Mouse (Mus musculus): ENCODE measurements around the gene Olfr113.

Olfr113 gene

GRCm38 (mm10) chr17:37577563-37577962 lies at the start of gene Olfr113:
TSS of gene Olfr113 (minus strand) at chr17:37577663.
- no peak for TF ChIP-seq GATA4 (IDR thresholded peaks at IDR 0.05; ENCODE audit: insufficient replicate concordance, low read length)

GRCm38 (mm10) chr17:37627009-37627408 lies 49.5 kb upstream of the Olfr113 start, which contains the start of the genes Olfr115 and Olfr116:
TSS of gene Olfr115 (minus strand) at chr17:37627109.
TSS of gene Olfr116 (minus strand) at chr17:37627199.
- no peak for TF ChIP-seq GATA4 (IDR thresholded peaks at IDR 0.05; ENCODE audit: insufficient replicate concordance, low read length)

GRCm38 (mm10) chr17:37592643-37593042 lies 15.2 kb upstream of the Olfr113 start, which contains the start of gene Olfr114:
TSS of gene Olfr114 (minus strand) at chr17:37592743.
- TF ChIP-seq GATA4 (IDR thresholded peaks at IDR 0.05; ENCODE audit: insufficient replicate concordance, low read length), result no peak

GRCm38 (mm10) chr17:37569351-37569750 lies 8.1 kb downstream of the Olfr113 start, which contains the start of gene Olfr112:
TSS of gene Olfr112 (minus strand) at chr17:37569451.
- TF ChIP-seq GATA4 (IDR thresholded peaks at IDR 0.05; ENCODE audit: insufficient replicate concordance, low read length), result no peak

GRCm38 (mm10) chr17:37558913-37559615 lies 18.4 kb downstream of the Olfr113 start:
- TF ChIP-seq GATA4 (IDR thresholded peaks at IDR 0.05; ENCODE audit: insufficient replicate concordance, low read length), result no peak

- TF ChIP-seq GATA4 (IDR thresholded peaks at IDR 0.05; ENCODE audit: insufficient replicate concordance, low read length), result no peak
Measured at GRCm38 (mm10) chr17:37543800-37544435, 33.5 kb downstream of the Olfr113 start.

GRCm38 (mm10) chr17:37541454-37542119 lies 35.9 kb downstream of the Olfr113 start:
- TF ChIP-seq GATA4 (IDR thresholded peaks at IDR 0.05; ENCODE audit: insufficient replicate concordance, low read length), result no peak

GRCm38 (mm10) chr17:37535173-37535572 lies 42.3 kb downstream of the Olfr113 start:
- TF ChIP-seq GATA4 (IDR thresholded peaks at IDR 0.05; ENCODE audit: insufficient replicate concordance, low read length), result no peak

Measured in liver, adult (tissue).